Comparison of ENCODE assay signal across 16 mouse cellular contexts in genomic region chr6:146731692-146732091, GRCm38 (mm10). TPM values are rescaled to one million over a fixed set of nuclear protein-coding genes. Genes with fewer than 3 reads are reported as not detected.
DNase-seq lines count a peak whose midpoint lies in the region; ATAC-seq and TF ChIP-seq lines count a peak whose summit lies in the region.
"Had no signal": no experiment of that assay in that cellular context is flagged by ENCODE, and none has a peak within 500 bp of the region (broad histone marks: within the 10 kb centered on the region; RNA-seq: fewer than 3 reads in every experiment).

No protein-coding gene starts in this region.

- 34% methylated on average over 2 of the region's 2 CpGs for WGBS in heart, embryonic 15.5 days
- 60% methylated on average over 2 of the region's 2 CpGs for WGBS in midbrain, embryonic 12.5 days
- 31% methylated on average over 2 of the region's 2 CpGs for WGBS in midbrain, postnatal 0 days
- WGBS in stomach, embryonic 16.5 days: 28% methylated on average over 2 of the region's 2 CpGs

- no peak for DNase-seq in heart, postnatal 10 days
- no peak for DNase-seq in midbrain, postnatal 0 days (ENCODE audit: low spot score)
- peak; percentile 19 for DNase-seq in brain, embryonic 14.5 days (ENCODE audit: low read depth)
- no peak for DNase-seq in left cerebral cortex, postnatal 10 days (ENCODE audit: extremely low spot score in 1 of 2, low spot score in 2 of 2)
- DNase-seq: adrenal gland, postnatal 36 days; cerebellum, postnatal 14 days; forebrain, postnatal 0 days; heart, postnatal 4 days; kidney, adult 18-20 months; kidney, postnatal 14 days; liver, embryonic 13.5 days had no signal

- no peak overlapping the region for H3K4me2 ChIP-seq in heart, embryonic 15.5 days
- no peak overlapping the region for H3K4me2 ChIP-seq in midbrain, embryonic 12.5 days (replicated peaks)
- H3K4me2 ChIP-seq in midbrain, postnatal 0 days (ENCODE audit: low read depth, low read length, poor library complexity, severe bottlenecking): no peak overlapping the region
- H3K4me2 ChIP-seq in stomach, embryonic 16.5 days (ENCODE audit: low read depth, low read length): no peak overlapping the region
- H3K4me2 ChIP-seq: liver, embryonic 13.5 days had no signal

- no peak overlapping the region for H3K4me3 ChIP-seq in heart, embryonic 15.5 days
- no peak overlapping the region for H3K4me3 ChIP-seq in midbrain, embryonic 12.5 days
- H3K4me3 ChIP-seq in midbrain, postnatal 0 days (ENCODE audit: low read depth, low read length): no peak overlapping the region
- no peak overlapping the region for H3K4me3 ChIP-seq in stomach, embryonic 16.5 days (replicated peaks; ENCODE audit: low read length)
- H3K4me3 ChIP-seq: liver, embryonic 13.5 days; megakaryocyte, embryonic 14.5 days had no signal

- intact Hi-C loops in heart, postnatal 10 days (cut with DNase I): no loop called here
- intact Hi-C loops in left cerebral cortex, postnatal 10 days (cut with DNase I): no loop called here

- peaks cover 44% of the 10 kb centered on the region for H3K4me1 ChIP-seq in heart, embryonic 15.5 days (replicated peaks)
- 0 out of 2 replicates have a peak, but pooled peaks cover 5% of the 10 kb centered on the region for H3K4me1 ChIP-seq in midbrain, embryonic 12.5 days
- peaks cover 7% of the 10 kb centered on the region; the same call in 1 of the 2 replicates for H3K4me1 ChIP-seq in midbrain, postnatal 0 days (ENCODE audit: insufficient read depth, low read length)
- H3K4me1 ChIP-seq in stomach, embryonic 16.5 days (ENCODE audit: control insufficient read depth, insufficient read depth, low read length): peaks cover 22% of the 10 kb centered on the region

- no peaks in the 10 kb centered on the region for H3K27me3 ChIP-seq in heart, embryonic 15.5 days
- H3K27me3 ChIP-seq in midbrain, embryonic 12.5 days: no peaks in the 10 kb centered on the region
- no peaks in the 10 kb centered on the region for H3K27me3 ChIP-seq in midbrain, postnatal 0 days (ENCODE audit: insufficient read depth, low read length)
- no peaks in the 10 kb centered on the region for H3K27me3 ChIP-seq in stomach, embryonic 16.5 days (ENCODE audit: control insufficient read depth, insufficient read depth, low read length)
- H3K27me3 ChIP-seq: liver, embryonic 13.5 days; megakaryocyte, embryonic 14.5 days had no signal

- H3K9ac ChIP-seq in heart, embryonic 15.5 days: no peak overlapping the region
- no peak overlapping the region for H3K9ac ChIP-seq in midbrain, embryonic 12.5 days (replicated peaks)
- no peak overlapping the region for H3K9ac ChIP-seq in midbrain, postnatal 0 days (replicated peaks; ENCODE audit: low read length, poor library complexity, severe bottlenecking)
- H3K9ac ChIP-seq in stomach, embryonic 16.5 days (ENCODE audit: low read length): no peak overlapping the region
- H3K9ac ChIP-seq: forebrain, postnatal 0 days; liver, embryonic 13.5 days had no signal

- no peak for TF ChIP-seq POLR2A in brain, embryonic 14.5 days (IDR thresholded peaks at IDR 0.05; ENCODE audit: borderline replicate concordance, extremely low read depth, insufficient read depth, insufficient read length, poor library complexity, severe bottlenecking)

- TF ChIP-seq CTCF in midbrain, postnatal 0 days (IDR thresholded peaks at IDR 0.05): no peak
- TF ChIP-seq CTCF in brain, embryonic 14.5 days (IDR thresholded peaks at IDR 0.05; ENCODE audit: borderline replicate concordance, extremely low read depth, insufficient read depth, insufficient read length): no peak

- H3K36me3 ChIP-seq in heart, embryonic 15.5 days: no peaks in the 10 kb centered on the region
- H3K36me3 ChIP-seq in midbrain, embryonic 12.5 days: no peaks in the 10 kb centered on the region
- no peaks in the 10 kb centered on the region for H3K36me3 ChIP-seq in midbrain, postnatal 0 days (ENCODE audit: insufficient read depth, low read length)
- no peaks in the 10 kb centered on the region for H3K36me3 ChIP-seq in stomach, embryonic 16.5 days (ENCODE audit: control insufficient read depth, insufficient read depth, low read length)
- H3K36me3 ChIP-seq: liver, embryonic 13.5 days had no signal

- no peak for ATAC-seq in heart, embryonic 15.5 days (replicated peaks; ENCODE audit: insufficient number of reproducible peaks, insufficient read depth, low FRiP score, low read depth)
- ATAC-seq in midbrain, embryonic 12.5 days (ENCODE audit: low FRiP score, low read depth): 0 out of 2 replicates have a peak, but pooled peaks have one; percentile 30
- no peak for ATAC-seq in midbrain, postnatal 0 days (ENCODE audit: low FRiP score)
- no peak for ATAC-seq in stomach, embryonic 16.5 days (ENCODE audit: insufficient read depth, low FRiP score)
- ATAC-seq: forebrain, postnatal 0 days; lung, postnatal 0 days had no signal

- H3K9me3 ChIP-seq in heart, embryonic 15.5 days (replicated peaks): no peaks in the 10 kb centered on the region
- H3K9me3 ChIP-seq in midbrain, embryonic 12.5 days: no peaks in the 10 kb centered on the region
- no peaks in the 10 kb centered on the region for H3K9me3 ChIP-seq in midbrain, postnatal 0 days (ENCODE audit: low read length)
- H3K9me3 ChIP-seq in stomach, embryonic 16.5 days (replicated peaks; ENCODE audit: control insufficient read depth, low read length): no peaks in the 10 kb centered on the region
- H3K9me3 ChIP-seq: liver, embryonic 13.5 days; megakaryocyte, embryonic 14.5 days had no signal

- H3K27ac ChIP-seq in heart, embryonic 15.5 days: peak overlapping the region; percentile 58; the same call in 1 of the 2 replicates
- no peak overlapping the region for H3K27ac ChIP-seq in midbrain, embryonic 12.5 days (replicated peaks)
- H3K27ac ChIP-seq in midbrain, postnatal 0 days (ENCODE audit: low read depth, low read length): no peak overlapping the region
- peak overlapping the region; percentile 41; the same call in 1 of the 2 replicates for H3K27ac ChIP-seq in stomach, embryonic 16.5 days (ENCODE audit: low read length)
- H3K27ac ChIP-seq: liver, embryonic 13.5 days had no signal

RNA-seq across cellular contexts. Expression of gene Stk38l, which starts 6.9 kb away (rescaled TPM):
- 28.5 and 32.0 TPM in 2 replicates for polyA plus RNA-seq in heart, embryonic 15.5 days (2015; fragmentation: Nextera tagmentation; extraction: Ambion mirVana)
- total RNA-seq in heart, postnatal 10 days (2021): 10 to 100 TPM; 18.7 to 19.1 TPM
- 18.9 and 19.0 TPM in 2 replicates for polyA plus RNA-seq in midbrain, embryonic 12.5 days (2016; fragmentation: Nextera tagmentation; extraction: Ambion mirVana)
- 6.6 and 8.2 TPM in 2 replicates for total RNA-seq in midbrain, postnatal 0 days (2014; rRNA removed)
- 12.4 and 12.9 TPM in 2 replicates for polyA plus RNA-seq in midbrain, postnatal 0 days (2015; fragmentation: Nextera tagmentation; extraction: Ambion mirVana)
- 6.4 and 7.8 TPM in 2 replicates for polyA plus RNA-seq in brain, embryonic 14.5 days (2012; rRNA removed)
- 23.4 and 26.3 TPM in 2 replicates for polyA plus RNA-seq in stomach, embryonic 16.5 days (2015; fragmentation: Nextera tagmentation; extraction: Ambion mirVana)
- total RNA-seq in left cerebral cortex, postnatal 10 days (2021): 10 to 100 TPM; 16.5 to 16.6 TPM

Comparison
In these comparisons a context has a peak if more than half of its experiments do, and no peak if none do; other contexts are left out.
1. H3K27ac ChIP-seq: peak in heart, embryonic 15.5 days (single experiment) and stomach, embryonic 16.5 days (single experiment); none in midbrain, embryonic 12.5 days (single experiment) and midbrain, postnatal 0 days (single experiment).